Mouse (Mus musculus): ENCODE measurements around the gene Hnrnph1. TPM values are rescaled to one million over a fixed set of nuclear protein-coding genes. Genes with fewer than 3 reads are reported as not detected.
A peak's percentile ranks its signal among the peaks of the same experiment; 100 is the strongest.
"Not testable (repeated sequence)": the region's sequence is repeated elsewhere in the genome, so short reads cannot be mapped to it uniquely, and the experiment has no call there.

The Hnrnph1 gene
- polyA plus RNA-seq, 1 experiment from 2014 or later: 699 TPM

GRCm38 (mm10) chr11:50358950-50359861 is 17.6 kb upstream of the Hnrnph1 start:
- Histone ChIP-seq H3K36me3 (no peaks in the 10 kb centered on the region), H3K27me3 (peaks cover 34% of the 10 kb centered on the region), H3K4me2 (replicated peaks) (peak overlapping the region; percentile 55), H3K9me3 (no peaks in the 10 kb centered on the region), H3K4me3 (peak overlapping the region; percentile 45), H3K27ac (replicated peaks) (no peak overlapping the region), H3K9ac (replicated peaks) (peak overlapping the region; percentile 24; the same call in 1 of the 2 replicates), H3K4me1 (no peaks in the 10 kb centered on the region)
- ATAC-seq (ENCODE audit: low FRiP score, low read depth): peak; percentile 30; the same call in 1 of the 2 replicates
- WGBS: 2% methylated on average over 74 of the region's 74 CpGs

- H3K27ac ChIP-seq (replicated peaks); H3K4me2 ChIP-seq (replicated peaks); H3K9ac ChIP-seq (replicated peaks); H3K4me3 ChIP-seq; H3K9me3 ChIP-seq; H3K36me3 ChIP-seq; ATAC-seq (ENCODE audit: low FRiP score, low read depth); H3K4me1 ChIP-seq: not testable (repeated sequence)
- H3K27me3 ChIP-seq: peaks cover 41% of the 10 kb centered on the region
- 89% methylated on average over 1 of the region's 1 CpGs for WGBS
Measured at GRCm38 (mm10) chr11:50361282-50361681, 15.5 kb upstream of the Hnrnph1 start.

DNA sequence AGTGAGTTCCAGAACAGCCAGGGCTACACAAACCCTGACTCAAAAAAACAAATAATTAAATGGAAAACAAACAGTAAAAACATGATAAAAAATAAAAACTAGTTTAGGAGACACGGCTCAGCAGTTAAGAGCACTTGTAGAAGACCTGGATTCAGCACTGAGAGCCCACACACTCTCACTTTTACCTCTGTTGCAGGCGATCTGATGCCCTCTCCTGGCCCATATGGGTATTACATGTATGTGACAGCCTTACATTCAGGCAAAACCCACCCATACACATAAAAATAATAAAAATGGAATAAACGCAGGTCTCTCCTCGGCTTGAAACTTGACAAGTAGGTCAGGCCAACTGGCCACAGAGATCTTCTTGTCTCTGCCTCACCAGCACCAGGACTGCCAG is 12.2 kb upstream of the Hnrnph1 start:
- Histone ChIP-seq H3K4me3 (no peak overlapping the region), H3K4me2 (replicated peaks) (no peak overlapping the region), H3K36me3 (no peaks in the 10 kb centered on the region), H3K27ac (replicated peaks) (no peak overlapping the region), H3K4me1 (no peaks in the 10 kb centered on the region), H3K9ac (replicated peaks) (no peak overlapping the region), H3K27me3 (peaks cover 19% of the 10 kb centered on the region), H3K9me3 (no peaks in the 10 kb centered on the region)
- ATAC-seq (ENCODE audit: low FRiP score, low read depth): peak; percentile 62; the same call in 1 of the 2 replicates
- 13% methylated on average over 4 of the region's 4 CpGs for WGBS

DNA sequence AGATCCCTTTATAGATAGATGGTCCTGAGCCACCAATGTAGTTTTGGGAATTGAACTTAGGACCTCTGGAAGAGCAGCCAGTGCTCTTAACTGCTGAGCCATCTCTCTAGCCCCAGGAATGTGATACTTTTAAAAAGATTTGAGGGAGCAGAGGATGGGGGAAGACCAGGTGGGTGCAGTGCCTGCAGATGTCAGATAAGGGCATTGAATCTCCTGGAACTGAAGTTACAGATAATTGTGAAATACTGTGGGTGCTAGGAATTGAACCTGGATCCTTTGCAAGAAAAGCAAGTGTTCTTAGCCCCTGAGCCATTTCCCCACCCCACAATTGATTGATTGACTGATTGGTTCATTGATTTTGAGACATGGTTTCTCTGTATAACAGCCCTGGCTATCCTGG is 11.5 kb upstream of the Hnrnph1 start:
- Histone ChIP-seq H3K9me3 (no peaks in the 10 kb centered on the region), H3K9ac (replicated peaks) (no peak overlapping the region), H3K36me3 (no peaks in the 10 kb centered on the region), H3K27ac (replicated peaks) (no peak overlapping the region), H3K4me3 (no peak overlapping the region), H3K27me3 (peaks cover 16% of the 10 kb centered on the region), H3K4me1 (no peaks in the 10 kb centered on the region), H3K4me2 (replicated peaks) (no peak overlapping the region)
- no peak for ATAC-seq (ENCODE audit: low FRiP score, low read depth)

- H3K27ac ChIP-seq (replicated peaks): no peak overlapping the region
- H3K9me3 ChIP-seq: no peaks in the 10 kb centered on the region
- 0 out of 2 replicates have a peak, but pooled peaks cover 7% of the 10 kb centered on the region for H3K4me1 ChIP-seq
- no peaks in the 10 kb centered on the region for H3K36me3 ChIP-seq
- H3K4me2 ChIP-seq (replicated peaks): no peak overlapping the region
- no peak overlapping the region for H3K9ac ChIP-seq (replicated peaks)
- H3K27me3 ChIP-seq: peaks cover 8% of the 10 kb centered on the region
- ATAC-seq (ENCODE audit: low FRiP score, low read depth): no peak
- 92% methylated on average over 9 of the region's 9 CpGs for WGBS
- no peak overlapping the region for H3K4me3 ChIP-seq
Measured at GRCm38 (mm10) chr11:50367531-50367930, 9.3 kb upstream of the Hnrnph1 start.

GRCm38 (mm10) chr11:50369360-50369911 is 7.4 kb upstream of the Hnrnph1 start:
- no peak overlapping the region for H3K27ac ChIP-seq (replicated peaks)
- H3K9ac ChIP-seq (replicated peaks): no peak overlapping the region
- H3K4me2 ChIP-seq (replicated peaks): no peak overlapping the region
- 0 out of 2 replicates have a peak, but pooled peaks cover 7% of the 10 kb centered on the region for H3K4me1 ChIP-seq
- no peak for ATAC-seq (ENCODE audit: low FRiP score, low read depth)
- 90% methylated on average over 5 of the region's 5 CpGs for WGBS
- peaks cover 13% of the 10 kb centered on the region for H3K27me3 ChIP-seq
- no peak overlapping the region for H3K4me3 ChIP-seq
- H3K36me3 ChIP-seq: no peaks in the 10 kb centered on the region
- no peaks in the 10 kb centered on the region for H3K9me3 ChIP-seq

DNA sequence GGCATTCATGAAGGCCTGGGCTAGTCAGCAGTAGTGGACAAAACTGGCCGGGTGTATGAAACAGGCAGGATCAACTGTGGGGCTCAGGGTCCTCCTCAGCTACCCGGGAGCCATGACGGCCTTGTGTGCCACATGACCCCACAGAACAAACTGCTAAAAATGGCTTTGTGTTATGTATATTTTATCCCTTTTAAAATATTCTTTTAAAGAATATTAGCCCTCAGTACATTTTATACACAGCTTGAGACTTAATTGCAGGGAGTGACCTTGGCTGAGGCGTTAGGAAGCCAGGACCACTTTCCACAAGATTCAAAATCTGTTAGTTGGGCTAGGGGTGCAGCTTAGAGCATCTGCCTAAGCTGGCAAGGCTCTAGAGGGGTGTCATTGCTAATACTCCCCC is 5.8 kb upstream of the Hnrnph1 start:
- Histone ChIP-seq H3K9me3 (no peaks in the 10 kb centered on the region), H3K27me3 (peaks cover 17% of the 10 kb centered on the region), H3K36me3 (no peaks in the 10 kb centered on the region), H3K4me1 (peaks cover 15% of the 10 kb centered on the region), H3K4me2 (replicated peaks) (peak overlapping the region; percentile 56), H3K27ac (replicated peaks) (peak overlapping the region; percentile 77), H3K4me3 (no peak overlapping the region), H3K9ac (replicated peaks) (no peak overlapping the region; the same call in 1 of the 2 replicates)
- ATAC-seq (ENCODE audit: low FRiP score, low read depth): peak; percentile 66; the same call in 1 of the 2 replicates
- WGBS: 49% methylated on average over 4 of the region's 4 CpGs

- peaks cover 17% of the 10 kb centered on the region for H3K27me3 ChIP-seq
- no peaks in the 10 kb centered on the region for H3K9me3 ChIP-seq
- peak overlapping the region; percentile 38 for H3K4me3 ChIP-seq
- H3K4me2 ChIP-seq (replicated peaks): peak overlapping the region; percentile 56
- H3K9ac ChIP-seq (replicated peaks): peak overlapping the region; percentile 62
- ATAC-seq (ENCODE audit: low FRiP score, low read depth): no peak; the same call in 1 of the 2 replicates
- H3K4me1 ChIP-seq: peaks cover 20% of the 10 kb centered on the region
- no peaks in the 10 kb centered on the region for H3K36me3 ChIP-seq
- WGBS: 2% methylated on average over 18 of the region's 18 CpGs
- H3K27ac ChIP-seq (replicated peaks): peak overlapping the region; percentile 77
Measured at GRCm38 (mm10) chr11:50371399-50371841, 5.4 kb upstream of the Hnrnph1 start.

GRCm38 (mm10) chr11:50371911-50372310 is 4.9 kb upstream of the Hnrnph1 start:
- Histone ChIP-seq H3K4me2 (replicated peaks) (peak overlapping the region; percentile 56), H3K27ac (replicated peaks) (peak overlapping the region; percentile 77; the same call in 1 of the 2 replicates), H3K36me3 (no peaks in the 10 kb centered on the region), H3K9ac (replicated peaks) (peak overlapping the region; percentile 62), H3K4me1 (peaks cover 24% of the 10 kb centered on the region), H3K27me3 (peaks cover 17% of the 10 kb centered on the region), H3K4me3 (peak overlapping the region; percentile 38), H3K9me3 (no peaks in the 10 kb centered on the region)
- WGBS: 97% methylated on average over 1 of the region's 1 CpGs
- ATAC-seq (ENCODE audit: low FRiP score, low read depth): no peak

DNA sequence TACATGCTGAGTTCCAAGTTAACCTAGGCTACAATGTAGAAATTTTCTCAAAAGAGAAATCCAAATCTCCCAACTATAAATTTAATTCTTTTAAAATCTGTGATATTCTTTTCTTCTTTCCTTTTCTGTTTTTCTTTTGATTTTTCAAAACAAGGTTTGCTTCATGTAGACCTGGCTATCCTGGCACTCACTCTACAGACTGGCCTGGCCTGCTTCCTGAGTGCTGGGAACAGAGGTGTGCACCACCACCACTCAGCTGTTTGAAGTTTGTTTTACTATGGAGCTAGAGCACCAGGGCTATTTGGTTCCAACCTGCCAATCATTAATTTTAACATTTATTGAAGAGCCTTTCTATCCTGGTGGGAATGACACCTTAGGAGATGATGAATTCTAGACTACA is 3.7 kb upstream of the Hnrnph1 start:
- Histone ChIP-seq H3K4me1 (peaks cover 24% of the 10 kb centered on the region), H3K4me3 (no peak overlapping the region), H3K9me3 (no peaks in the 10 kb centered on the region), H3K9ac (replicated peaks) (no peak overlapping the region), H3K27me3 (peaks cover 17% of the 10 kb centered on the region), H3K36me3 (no peaks in the 10 kb centered on the region), H3K4me2 (replicated peaks) (no peak overlapping the region), H3K27ac (replicated peaks) (no peak overlapping the region)
- no peak for ATAC-seq (ENCODE audit: low FRiP score, low read depth)

DNA sequence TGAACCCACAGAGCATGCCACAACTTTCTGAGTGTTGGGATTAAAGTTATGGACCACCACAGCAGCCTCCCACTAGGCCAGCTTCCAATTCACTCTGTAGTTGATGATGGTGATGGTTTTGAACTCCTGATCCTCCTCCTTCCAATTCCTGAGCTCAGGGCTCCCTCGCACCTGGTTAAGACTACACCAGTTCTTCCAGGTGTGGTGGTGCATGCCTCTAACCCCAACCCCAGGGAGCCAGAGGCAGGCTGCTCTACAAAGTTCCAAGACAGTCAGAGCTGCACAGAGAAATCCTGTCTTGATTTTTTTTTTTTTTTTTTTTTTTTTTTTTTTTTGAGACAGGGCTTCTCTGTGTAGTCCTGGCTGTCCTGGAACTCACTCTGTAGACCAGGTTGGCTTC is 3.2 kb upstream of the Hnrnph1 start:
- Histone ChIP-seq H3K27ac (replicated peaks) (no peak overlapping the region), H3K4me1 (peaks cover 24% of the 10 kb centered on the region)

GRCm38 (mm10) chr11:50374286-50375015 is 2.3 kb upstream of the Hnrnph1 start:
- no peaks in the 10 kb centered on the region for H3K9me3 ChIP-seq
- H3K4me3 ChIP-seq: no peak overlapping the region
- H3K27ac ChIP-seq (replicated peaks): no peak overlapping the region
- no peak overlapping the region for H3K9ac ChIP-seq (replicated peaks)
- 70% methylated on average over 13 of the region's 13 CpGs for WGBS
- no peak overlapping the region for H3K4me2 ChIP-seq (replicated peaks)
- peaks cover 17% of the 10 kb centered on the region for H3K27me3 ChIP-seq
- no peak for ATAC-seq (ENCODE audit: low FRiP score, low read depth)
- peaks cover 28% of the 10 kb centered on the region for H3K4me1 ChIP-seq
- H3K36me3 ChIP-seq: peaks cover 3% of the 10 kb centered on the region

More for the DNA sequence above, 3.2 kb upstream of the Hnrnph1 start:
- Histone ChIP-seq H3K27me3 (peaks cover 17% of the 10 kb centered on the region), H3K9me3 (no peaks in the 10 kb centered on the region), H3K4me3 (no peak overlapping the region), H3K36me3 (no peaks in the 10 kb centered on the region), H3K4me2 (replicated peaks) (no peak overlapping the region), H3K9ac (replicated peaks) (no peak overlapping the region)
- 85% methylated on average over 1 of the region's 1 CpGs for WGBS
- ATAC-seq (ENCODE audit: low FRiP score, low read depth): no peak
